Mouse (Mus musculus): ENCODE measurements around the gene Syne3.

GRCm38 (mm10) chr12:104947911-104948310 lies 61.7 kb downstream of the Syne3 start:
- TF ChIP-seq CTCF (IDR thresholded peaks at IDR 0.05; ENCODE audit: control insufficient read depth, insufficient read depth, insufficient replicate concordance, low read depth, low read length) (no peak), POLR2A (IDR thresholded peaks at IDR 0.05; ENCODE audit: control insufficient read depth, low read depth, low read length) (no peak)
